Mouse (Mus musculus): ENCODE results near the gene D1Pas1. TPM values are rescaled to one million over a fixed set of nuclear protein-coding genes. Genes with fewer than 3 reads are reported as not detected.

Gene D1Pas1
- total and polyA plus RNA-seq, 2 experiments from 2014 or later: 0.05 TPM; not detected in 1

- Histone ChIP-seq H3K27ac (ENCODE audit: low read depth) (no peak overlapping the region), H3K36me3 (replicated peaks; ENCODE audit: control insufficient read depth, insufficient read depth, low read length) (no peaks in the 10 kb centered on the region), H3K9me3 (replicated peaks; ENCODE audit: control insufficient read depth, low read length) (no peaks in the 10 kb centered on the region), H3K9ac (replicated peaks; ENCODE audit: low read depth, low read length) (no peak overlapping the region), H3K4me2 (ENCODE audit: low read depth, low read length) (no peak overlapping the region), H3K4me1 (ENCODE audit: control insufficient read depth, insufficient read depth) (no peaks in the 10 kb centered on the region), H3K27me3 (ENCODE audit: control insufficient read depth, insufficient read depth, low read length) (no peaks in the 10 kb centered on the region), H3K4me3 (ENCODE audit: low read depth, low read length) (no peak overlapping the region)
- ATAC-seq (ENCODE audit: insufficient read depth, low read depth) (no peak), DNase-seq (ENCODE audit: low spot score) (no peak)
- 79% methylated on average over 7 of the region's 7 CpGs for WGBS
- TF ChIP-seq EP300 (IDR thresholded peaks at IDR 0.05; ENCODE audit: low read depth): no peak
Observed at GRCm38 (mm10) chr1:187003441-187003861, 36.2 kb downstream of the D1Pas1 start.

- no peak for ATAC-seq (ENCODE audit: insufficient read depth, low read depth)
- 77% methylated on average over 1 of the region's 1 CpGs for WGBS
- DNase-seq (ENCODE audit: low spot score): no peak
- Histone ChIP-seq H3K4me3 (ENCODE audit: low read depth, low read length) (no peak overlapping the region), H3K4me2 (ENCODE audit: low read depth, low read length) (no peak overlapping the region), H3K27me3 (ENCODE audit: control insufficient read depth, insufficient read depth, low read length) (no peaks in the 10 kb centered on the region), H3K4me1 (ENCODE audit: control insufficient read depth, insufficient read depth) (no peaks in the 10 kb centered on the region), H3K27ac (ENCODE audit: low read depth) (no peak overlapping the region), H3K36me3 (replicated peaks; ENCODE audit: control insufficient read depth, insufficient read depth, low read length) (no peaks in the 10 kb centered on the region), H3K9ac (replicated peaks; ENCODE audit: low read depth, low read length) (no peak overlapping the region), H3K9me3 (replicated peaks; ENCODE audit: control insufficient read depth, low read length) (no peaks in the 10 kb centered on the region)
- TF ChIP-seq EP300 (IDR thresholded peaks at IDR 0.05; ENCODE audit: low read depth) (no peak), CTCF (IDR thresholded peaks at IDR 0.05; ENCODE audit: low read depth) (no peak)
Observed at GRCm38 (mm10) chr1:187004306-187004705, 37.1 kb downstream of the D1Pas1 start.

- H3K27ac ChIP-seq (ENCODE audit: low read depth): no peak overlapping the region
- H3K27me3 ChIP-seq (ENCODE audit: control insufficient read depth, insufficient read depth, low read length): no peaks in the 10 kb centered on the region
- ATAC-seq (ENCODE audit: insufficient read depth, low read depth) (no peak), DNase-seq (ENCODE audit: low spot score) (no peak)
- no peaks in the 10 kb centered on the region for H3K9me3 ChIP-seq (replicated peaks; ENCODE audit: control insufficient read depth, low read length)
- no peak overlapping the region for H3K9ac ChIP-seq (replicated peaks; ENCODE audit: low read depth, low read length)
- H3K4me3 ChIP-seq (ENCODE audit: low read depth, low read length): no peak overlapping the region
- H3K4me2 ChIP-seq (ENCODE audit: low read depth, low read length): no peak overlapping the region
- no peaks in the 10 kb centered on the region for H3K36me3 ChIP-seq (replicated peaks; ENCODE audit: control insufficient read depth, insufficient read depth, low read length)
- no peaks in the 10 kb centered on the region for H3K4me1 ChIP-seq (ENCODE audit: control insufficient read depth, insufficient read depth)
- TF ChIP-seq EP300 (IDR thresholded peaks at IDR 0.05; ENCODE audit: low read depth) (no peak), CTCF (IDR thresholded peaks at IDR 0.05; ENCODE audit: low read depth) (peak; percentile 4; the same call in 1 of the 2 replicates)
- 80% methylated on average over 14 of the region's 14 CpGs for WGBS
Observed at GRCm38 (mm10) chr1:187006227-187006925, 39.2 kb downstream of the D1Pas1 start.

- Histone ChIP-seq H3K27ac (ENCODE audit: low read depth) (no peak overlapping the region), H3K4me2 (ENCODE audit: low read depth, low read length) (no peak overlapping the region), H3K9ac (replicated peaks; ENCODE audit: low read depth, low read length) (no peak overlapping the region), H3K36me3 (replicated peaks; ENCODE audit: control insufficient read depth, insufficient read depth, low read length) (no peaks in the 10 kb centered on the region), H3K4me3 (ENCODE audit: low read depth, low read length) (no peak overlapping the region), H3K9me3 (replicated peaks; ENCODE audit: control insufficient read depth, low read length) (no peaks in the 10 kb centered on the region), H3K4me1 (ENCODE audit: control insufficient read depth, insufficient read depth) (no peaks in the 10 kb centered on the region), H3K27me3 (ENCODE audit: control insufficient read depth, insufficient read depth, low read length) (no peaks in the 10 kb centered on the region)
- TF ChIP-seq EP300 (IDR thresholded peaks at IDR 0.05; ENCODE audit: low read depth) (no peak), CTCF (IDR thresholded peaks at IDR 0.05; ENCODE audit: low read depth) (no peak)
- DNase-seq (ENCODE audit: low spot score) (no peak), ATAC-seq (ENCODE audit: insufficient read depth, low read depth) (no peak)
- 85% methylated on average over 7 of the region's 7 CpGs for WGBS
Observed at GRCm38 (mm10) chr1:187008236-187008635, 41.0 kb downstream of the D1Pas1 start.

- Histone ChIP-seq H3K4me2 (ENCODE audit: low read depth, low read length) (no peak overlapping the region), H3K9ac (replicated peaks; ENCODE audit: low read depth, low read length) (no peak overlapping the region), H3K36me3 (replicated peaks; ENCODE audit: control insufficient read depth, insufficient read depth, low read length) (no peaks in the 10 kb centered on the region), H3K9me3 (replicated peaks; ENCODE audit: control insufficient read depth, low read length) (no peaks in the 10 kb centered on the region), H3K27ac (ENCODE audit: low read depth) (no peak overlapping the region), H3K4me1 (ENCODE audit: control insufficient read depth, insufficient read depth) (no peaks in the 10 kb centered on the region), H3K27me3 (ENCODE audit: control insufficient read depth, insufficient read depth, low read length) (no peaks in the 10 kb centered on the region), H3K4me3 (ENCODE audit: low read depth, low read length) (no peak overlapping the region)
- no peak for DNase-seq (ENCODE audit: low spot score)
- TF ChIP-seq CTCF (IDR thresholded peaks at IDR 0.05; ENCODE audit: low read depth): no peak
- TF ChIP-seq EP300 (IDR thresholded peaks at IDR 0.05; ENCODE audit: low read depth): no peak
- 82% methylated on average over 11 of the region's 11 CpGs for WGBS
- ATAC-seq (ENCODE audit: insufficient read depth, low read depth): no peak
Observed at GRCm38 (mm10) chr1:187010071-187010470, 42.9 kb downstream of the D1Pas1 start.

- DNase-seq (ENCODE audit: low spot score) (no peak), ATAC-seq (ENCODE audit: insufficient read depth, low read depth) (no peak)
- Histone ChIP-seq H3K9ac (replicated peaks; ENCODE audit: low read depth, low read length) (no peak overlapping the region), H3K36me3 (replicated peaks; ENCODE audit: control insufficient read depth, insufficient read depth, low read length) (no peaks in the 10 kb centered on the region), H3K9me3 (replicated peaks; ENCODE audit: control insufficient read depth, low read length) (no peaks in the 10 kb centered on the region), H3K4me3 (ENCODE audit: low read depth, low read length) (no peak overlapping the region), H3K4me2 (ENCODE audit: low read depth, low read length) (no peak overlapping the region), H3K4me1 (ENCODE audit: control insufficient read depth, insufficient read depth) (no peaks in the 10 kb centered on the region), H3K27ac (ENCODE audit: low read depth) (no peak overlapping the region), H3K27me3 (ENCODE audit: control insufficient read depth, insufficient read depth, low read length) (no peaks in the 10 kb centered on the region)
- no peak for TF ChIP-seq CTCF (IDR thresholded peaks at IDR 0.05; ENCODE audit: low read depth)
- TF ChIP-seq EP300 (IDR thresholded peaks at IDR 0.05; ENCODE audit: low read depth): no peak
- WGBS: 82% methylated on average over 4 of the region's 4 CpGs
Observed at GRCm38 (mm10) chr1:187011601-187012000, 44.4 kb downstream of the D1Pas1 start.
